Mouse (Mus musculus) embryonic facial prominence, embryonic 12.5 days (tissue): Measurements from ENCODE around the gene Lzts3. TPM values are rescaled to one million over a fixed set of nuclear protein-coding genes. Genes with fewer than 3 reads are reported as not detected.

Source experiments
- ATAC-seq: fragments of 200-750 bp; cut with Nextera tagmentation; 2 replicates; pipeline ENCODE4 v1.8.0; 2017; ENCODE audit not compliant: insufficient number of reproducible peaks, insufficient read depth, low FRiP score, low TSS enrichment
- H3K27ac ChIP-seq: fragments of 300-500 bp; sonication (generic); 2 replicates; pipeline ENCODE4 v1.5.1; 2016; ENCODE audit warnings: mild to moderate bottlenecking
- H3K27me3 ChIP-seq: fragments of 300-500 bp; sonication (generic); 2 replicates; pipeline ENCODE4 v1.6.1; 2016; ENCODE audit warnings: mild to moderate bottlenecking, moderate library complexity
- H3K36me3 ChIP-seq: fragments of 300-500 bp; sonication (generic); 2 replicates; pipeline ENCODE4 v1.6.1; 2016; ENCODE audit warnings: mild to moderate bottlenecking
- H3K4me1 ChIP-seq: fragments of 300-500 bp; sonication (generic); 2 replicates; pipeline ENCODE4 v1.6.1; 2016
- H3K4me2 ChIP-seq: fragments of 300-500 bp; sonication (generic); replicated peaks from 2 replicates; pipeline ENCODE4 v1.6.1; 2016; ENCODE audit warnings: mild to moderate bottlenecking, moderate library complexity
- H3K4me3 ChIP-seq: fragments of 300-500 bp; sonication (generic); 2 replicates; pipeline ENCODE4 v1.5.1; 2016; ENCODE audit warnings: mild to moderate bottlenecking
- H3K9ac ChIP-seq: fragments of 300-500 bp; sonication (generic); 2 replicates; pipeline ENCODE4 v1.6.1; 2016; ENCODE audit warnings: mild to moderate bottlenecking, moderate library complexity
- H3K9me3 ChIP-seq: fragments of 300-500 bp; sonication (generic); 2 replicates; pipeline ENCODE4 v1.6.1; 2016; ENCODE audit warnings: mild to moderate bottlenecking, moderate library complexity
- WGBS: fragments of 180-500 bp; shearing (Covaris S2); methylation state at CpG from one replicate; pipeline ENCODE4 v1.1.7; 2016; 5-methylcytosine and 5-hydroxymethylcytosine counted together
- polyA plus RNA-seq: library from polyadenylated mRNA; unstranded; fragments of >200 nt; fragmentation: Nextera tagmentation; extraction: Ambion mirVana; gene quantifications from 2 replicates; pipeline ENCODE4 v1.2.1, GENCODE M21; 2016

Gene Lzts3
- polyA plus RNA-seq, 1 experiment from 2014 or later = 6.2 TPM

GRCm38 (mm10) chr2:130634739-130635411, 7.7 kb downstream of the Lzts3 start:
- Histone ChIP-seq H3K27ac (no peak overlapping the region), H3K36me3 (no peaks in the 10 kb centered on the region), H3K9me3 (no peaks in the 10 kb centered on the region), H3K4me3 (peak overlapping the region; percentile 41), H3K27me3 (peaks cover 61% of the 10 kb centered on the region), H3K9ac (peak overlapping the region; percentile 64), H3K4me1 (peaks cover 29% of the 10 kb centered on the region), H3K4me2 (peak overlapping the region; percentile 89)
- peak; percentile 24; the same call in 1 of the 2 replicates for ATAC-seq
- WGBS = under 1% methylated on average over 38 of the region's 38 CpGs

GRCm38 (mm10) chr2:130634006-130634738, 8.4 kb downstream of the Lzts3 start:
- Histone ChIP-seq H3K27ac (no peak overlapping the region), H3K9me3 (no peaks in the 10 kb centered on the region), H3K36me3 (no peaks in the 10 kb centered on the region), H3K27me3 (peaks cover 58% of the 10 kb centered on the region), H3K4me2 (peak overlapping the region; percentile 89), H3K4me3 (peak overlapping the region; percentile 41), H3K4me1 (peaks cover 29% of the 10 kb centered on the region), H3K9ac (peak overlapping the region; percentile 64; the same call in 1 of the 2 replicates)
- WGBS = 18% methylated on average over 14 of the region's 14 CpGs
- no peak for ATAC-seq

GRCm38 (mm10) chr2:130632887-130633675, 9.5 kb downstream of the Lzts3 start:
- H3K27me3 ChIP-seq = peaks cover 48% of the 10 kb centered on the region
- no peak overlapping the region for H3K27ac ChIP-seq
- no peaks in the 10 kb centered on the region for H3K36me3 ChIP-seq
- H3K4me1 ChIP-seq = peaks cover 32% of the 10 kb centered on the region
- no peak overlapping the region for H3K4me2 ChIP-seq
- no peaks in the 10 kb centered on the region for H3K9me3 ChIP-seq
- ATAC-seq = no peak
- H3K9ac ChIP-seq = no peak overlapping the region
- WGBS = 53% methylated on average over 5 of the region's 5 CpGs
- no peak overlapping the region for H3K4me3 ChIP-seq

DNA sequence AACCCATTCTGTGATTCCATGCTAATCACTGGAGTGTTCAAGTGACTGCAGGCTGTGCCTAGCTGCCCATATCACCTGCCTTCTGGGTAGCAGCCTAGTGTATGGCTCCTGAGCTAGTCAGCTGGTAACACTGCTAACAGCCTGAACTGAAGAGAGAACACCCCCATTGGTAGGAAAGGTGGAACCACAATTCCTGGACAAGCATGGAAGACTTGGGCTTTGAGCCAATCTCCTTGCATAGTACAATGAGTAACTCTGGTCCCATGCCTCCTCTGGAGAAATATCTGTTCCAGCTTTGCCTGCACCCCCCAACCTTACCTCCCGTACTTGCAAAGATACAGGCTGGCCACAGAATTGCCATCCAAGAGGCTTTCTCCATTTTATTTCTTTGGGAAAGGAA, 10.2 kb downstream of the Lzts3 start:
- H3K9me3 ChIP-seq = no peaks in the 10 kb centered on the region
- no peak for ATAC-seq
- H3K4me1 ChIP-seq = peaks cover 30% of the 10 kb centered on the region
- peaks cover 3% of the 10 kb centered on the region for H3K36me3 ChIP-seq
- peaks cover 42% of the 10 kb centered on the region for H3K27me3 ChIP-seq
- WGBS = 85% methylated on average over 1 of the region's 1 CpGs
- no peak overlapping the region for H3K4me3 ChIP-seq
- no peak overlapping the region for H3K27ac ChIP-seq
- H3K4me2 ChIP-seq = no peak overlapping the region
- H3K9ac ChIP-seq = no peak overlapping the region

- Histone ChIP-seq H3K4me2 (peak within 1 kb of the TSS; percentile 87), H3K27me3 (peaks cover 16% of the 10 kb centered on the region), H3K27ac (peak within 1 kb of the TSS; percentile 38), H3K36me3 (peaks cover 22% of the 10 kb centered on the region), H3K4me1 (peaks cover 15% of the 10 kb centered on the region), H3K9me3 (no peaks in the 10 kb centered on the region), H3K4me3 (peak within 1 kb of the TSS; percentile 79), H3K9ac (peak within 1 kb of the TSS; percentile 80)
- 0% methylated on average over 25 of the region's 25 CpGs for WGBS
- ATAC-seq = peak; percentile 70; the same call in 1 of the 2 replicates
Observed at GRCm38 (mm10) chr2:130629839-130630203, 12.8 kb downstream of the Lzts3 start, which contains the start of the genes Fastkd5 and Ubox5. Fastkd5 (minus strand) TSS chr2:130630027. Ubox5 (minus strand) TSS chr2:130630038.

DNA sequence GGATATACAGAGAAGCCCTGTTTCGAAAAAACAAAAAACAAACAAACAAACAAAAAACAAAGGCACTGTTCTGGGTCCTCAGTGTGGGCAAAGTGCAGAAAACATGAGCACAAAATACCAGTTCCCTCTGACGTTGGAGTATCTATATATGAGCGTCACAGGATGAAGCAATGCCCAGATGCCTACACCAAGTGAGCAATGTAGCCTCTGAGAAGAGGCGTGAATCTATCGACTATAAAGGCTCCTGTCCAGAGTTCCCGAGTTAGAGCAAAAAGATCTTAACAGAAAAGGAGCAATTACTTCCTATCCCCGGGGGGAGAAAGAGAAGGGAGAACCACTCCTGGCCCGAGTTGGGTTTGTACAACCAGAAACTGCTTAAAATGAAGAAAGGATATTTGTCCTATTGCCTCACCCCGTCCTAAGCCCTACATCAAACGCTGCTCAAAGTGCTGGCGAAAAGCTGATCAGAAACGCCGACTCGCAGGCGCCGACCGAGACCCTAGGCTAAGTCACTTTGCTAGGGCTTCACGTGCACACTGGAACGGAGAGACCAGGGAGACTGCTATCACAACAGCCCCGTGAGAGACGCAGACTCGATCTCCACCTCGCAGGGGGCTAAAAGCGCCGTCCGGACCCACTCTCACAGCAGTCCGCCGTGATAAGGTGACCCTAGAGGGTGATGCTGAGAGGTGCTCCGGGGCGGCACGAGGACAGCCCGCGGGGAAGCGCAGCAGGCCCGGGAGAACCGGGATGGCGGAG, 13.3 kb downstream of the Lzts3 start:
- Histone ChIP-seq H3K36me3 (peaks cover 23% of the 10 kb centered on the region), H3K9me3 (no peaks in the 10 kb centered on the region), H3K4me2 (peak overlapping the region; percentile 87), H3K27ac (peak overlapping the region; percentile 38), H3K27me3 (peaks cover 11% of the 10 kb centered on the region), H3K9ac (peak overlapping the region; percentile 80), H3K4me3 (peak overlapping the region; percentile 79), H3K4me1 (peaks cover 9% of the 10 kb centered on the region)
- 3% methylated on average over 37 of the region's 37 CpGs for WGBS
- no peak for ATAC-seq

- Histone ChIP-seq H3K27me3 (0 out of 2 replicates have a peak, but pooled peaks cover 2% of the 10 kb centered on the region), H3K27ac (no peak overlapping the region), H3K9ac (no peak overlapping the region), H3K9me3 (no peaks in the 10 kb centered on the region), H3K36me3 (peaks cover 26% of the 10 kb centered on the region), H3K4me1 (peaks cover 6% of the 10 kb centered on the region), H3K4me2 (peak overlapping the region; percentile 87), H3K4me3 (peak overlapping the region; percentile 79)
- ATAC-seq = no peak
- WGBS = 63% methylated on average over 3 of the region's 3 CpGs
Observed at GRCm38 (mm10) chr2:130628424-130628823, 14.2 kb downstream of the Lzts3 start.

GRCm38 (mm10) chr2:130618972-130619371, 23.6 kb downstream of the Lzts3 start:
- no peak overlapping the region for H3K27ac ChIP-seq
- no peaks in the 10 kb centered on the region for H3K9me3 ChIP-seq
- 92% methylated on average over 7 of the region's 7 CpGs for WGBS
- H3K9ac ChIP-seq = no peak overlapping the region
- H3K27me3 ChIP-seq = no peaks in the 10 kb centered on the region
- ATAC-seq = no peak
- peaks cover 58% of the 10 kb centered on the region for H3K36me3 ChIP-seq
- H3K4me3 ChIP-seq = no peak overlapping the region
- no peaks in the 10 kb centered on the region for H3K4me1 ChIP-seq
- no peak overlapping the region for H3K4me2 ChIP-seq

DNA sequence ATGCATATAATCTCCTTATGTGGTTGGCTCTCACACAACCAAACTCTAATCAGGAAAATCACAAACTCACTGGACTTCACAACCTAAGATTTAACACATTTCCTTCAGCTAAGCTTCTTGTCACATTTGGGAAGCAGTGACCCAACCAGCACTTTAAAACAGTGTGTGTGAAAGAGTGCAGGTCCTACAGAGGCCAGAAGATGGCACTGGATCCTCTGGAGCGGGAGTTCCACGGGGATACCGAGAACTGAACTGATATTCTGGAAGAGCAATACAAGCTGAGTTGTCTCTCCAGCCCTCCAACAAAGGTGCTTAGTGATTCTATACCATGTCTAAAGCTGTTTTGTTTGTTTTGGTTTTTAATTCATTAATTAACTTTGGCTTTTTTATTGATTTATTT, 29.5 kb downstream of the Lzts3 start:
- H3K27me3 ChIP-seq = no peaks in the 10 kb centered on the region
- H3K4me2 ChIP-seq = no peak overlapping the region
- no peak overlapping the region for H3K27ac ChIP-seq
- WGBS = 72% methylated on average over 3 of the region's 3 CpGs
- no peak for ATAC-seq
- no peak overlapping the region for H3K9ac ChIP-seq
- no peak overlapping the region for H3K4me3 ChIP-seq
- H3K36me3 ChIP-seq = peaks cover 33% of the 10 kb centered on the region
- no peaks in the 10 kb centered on the region for H3K9me3 ChIP-seq
- no peaks in the 10 kb centered on the region for H3K4me1 ChIP-seq

GRCm38 (mm10) chr2:130602195-130602594, 40.4 kb downstream of the Lzts3 start:
- Histone ChIP-seq H3K4me2 (no peak overlapping the region), H3K27me3 (no peaks in the 10 kb centered on the region), H3K36me3 (peaks cover 56% of the 10 kb centered on the region), H3K9me3 (no peaks in the 10 kb centered on the region), H3K4me3 (no peak overlapping the region), H3K4me1 (no peaks in the 10 kb centered on the region), H3K27ac (no peak overlapping the region), H3K9ac (no peak overlapping the region)
- ATAC-seq = no peak
- WGBS = 82% methylated on average over 4 of the region's 4 CpGs

GRCm38 (mm10) chr2:130598399-130598798, 44.2 kb downstream of the Lzts3 start:
- no peak for ATAC-seq
- no peak overlapping the region for H3K4me3 ChIP-seq
- H3K27me3 ChIP-seq = no peaks in the 10 kb centered on the region
- 71% methylated on average over 3 of the region's 3 CpGs for WGBS
- H3K36me3 ChIP-seq = peaks cover 73% of the 10 kb centered on the region
- H3K27ac ChIP-seq = no peak overlapping the region
- H3K9ac ChIP-seq = no peak overlapping the region
- H3K9me3 ChIP-seq = no peaks in the 10 kb centered on the region
- H3K4me1 ChIP-seq = no peaks in the 10 kb centered on the region
- no peak overlapping the region for H3K4me2 ChIP-seq
